Mouse (Mus musculus) mesoderm, embryonic 11.5 days (tissue): ENCODE results near the gene Abhd14b.

Source experiments
- DNase-seq: peaks from one replicate; pipeline ENCODE4 v3.0.0-alpha.2; 2012; ENCODE audit warnings: low read depth, low spot score

Abhd14b gene

GRCm38 (mm10) chr9:106459946-106460345 is 12.7 kb downstream of the Abhd14b start:
- no peak for DNase-seq

DNA sequence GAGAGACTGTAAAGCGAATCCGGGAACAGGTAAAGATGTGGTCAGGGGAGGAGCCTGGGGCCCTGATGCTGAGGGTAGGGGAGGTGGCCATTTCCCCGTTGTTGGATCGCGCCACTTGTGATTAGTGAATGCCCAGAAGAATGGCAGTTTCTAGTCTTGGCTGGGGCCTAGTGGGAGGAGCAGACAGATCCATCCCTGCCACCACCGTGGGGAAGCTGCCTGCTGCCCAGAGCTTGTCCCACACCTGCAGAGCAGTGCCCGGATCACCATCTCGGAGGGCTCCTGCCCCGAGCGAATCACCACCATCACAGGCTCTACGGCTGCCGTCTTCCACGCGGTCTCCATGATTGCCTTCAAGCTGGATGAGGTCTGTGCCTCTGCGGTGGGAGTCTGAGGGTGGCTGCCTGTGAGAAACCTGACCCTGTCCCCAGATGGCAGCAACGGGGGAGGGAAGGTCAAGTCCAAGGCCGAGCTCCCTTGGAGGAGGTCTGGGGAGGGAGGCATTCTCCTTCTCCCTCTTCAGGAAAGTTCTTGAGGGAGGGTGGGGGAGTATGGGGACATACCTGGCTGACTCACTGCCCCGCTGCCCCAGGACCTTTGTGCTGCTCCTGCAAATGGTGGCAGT is 13.3 kb downstream of the Abhd14b start:
- no peak for DNase-seq

GRCm38 (mm10) chr9:106461026-106461415 is 13.8 kb downstream of the Abhd14b start:
- no peak for DNase-seq

- DNase-seq, result no peak
Observed at GRCm38 (mm10) chr9:106461641-106462429, 14.6 kb downstream of the Abhd14b start.

GRCm38 (mm10) chr9:106462430-106462800 is 15.2 kb downstream of the Abhd14b start:
- no peak for DNase-seq

GRCm38 (mm10) chr9:106463122-106464063 is 16.1 kb downstream of the Abhd14b start:
- DNase-seq, result no peak

DNA sequence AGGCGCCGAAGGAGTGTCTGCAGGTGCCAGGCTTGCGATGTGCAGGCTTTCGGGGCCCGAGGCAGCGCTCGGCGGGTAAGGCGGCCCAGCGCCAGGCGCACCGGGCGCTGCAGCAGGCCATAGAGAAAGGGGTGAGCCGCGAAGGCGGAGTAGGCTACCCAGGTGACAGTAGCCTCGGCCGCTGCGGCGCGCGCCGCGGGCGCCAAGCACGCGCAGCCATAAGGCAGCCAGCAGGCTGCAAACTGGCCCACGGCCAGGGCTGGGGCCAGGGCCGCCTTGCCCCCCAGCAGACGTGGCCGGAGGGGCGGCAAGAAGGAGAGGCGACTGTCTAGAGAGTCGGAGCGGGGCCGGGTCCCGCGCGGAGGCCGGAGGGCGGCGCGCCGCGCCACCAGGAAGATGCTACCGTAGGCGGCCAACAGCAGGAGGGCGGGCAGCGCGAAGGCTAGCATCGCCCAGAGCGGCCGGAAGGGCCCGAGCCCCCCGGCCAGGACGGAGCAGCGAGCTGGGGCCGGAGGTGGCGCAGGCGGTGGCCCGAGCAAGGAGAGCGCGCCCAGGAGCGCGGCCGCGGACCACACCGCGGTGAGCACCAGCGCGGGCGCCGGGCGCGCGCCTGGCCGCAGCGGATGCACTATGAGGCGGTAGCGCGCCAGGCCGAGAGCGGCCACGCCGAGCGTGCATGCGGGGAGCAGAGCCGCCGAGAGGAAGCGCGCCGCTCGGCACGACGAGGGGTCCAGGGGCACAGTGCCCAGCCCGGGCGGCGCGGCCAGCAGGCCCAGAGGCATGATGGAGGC is 17.7 kb downstream of the Abhd14b start:
- peak; percentile 75 for DNase-seq

GRCm38 (mm10) chr9:106465571-106466200 is 18.4 kb downstream of the Abhd14b start, which contains the start of gene Gpr62:
Gpr62 (minus strand) TSS chr9:106465938.
- no peak for DNase-seq

- DNase-seq, result no peak
Observed at GRCm38 (mm10) chr9:106466721-106467120, 19.5 kb downstream of the Abhd14b start.

GRCm38 (mm10) chr9:106467746-106468145 is 20.5 kb downstream of the Abhd14b start:
- no peak for DNase-seq

GRCm38 (mm10) chr9:106469317-106469716 is 22.1 kb downstream of the Abhd14b start:
- DNase-seq, result no peak

DNA sequence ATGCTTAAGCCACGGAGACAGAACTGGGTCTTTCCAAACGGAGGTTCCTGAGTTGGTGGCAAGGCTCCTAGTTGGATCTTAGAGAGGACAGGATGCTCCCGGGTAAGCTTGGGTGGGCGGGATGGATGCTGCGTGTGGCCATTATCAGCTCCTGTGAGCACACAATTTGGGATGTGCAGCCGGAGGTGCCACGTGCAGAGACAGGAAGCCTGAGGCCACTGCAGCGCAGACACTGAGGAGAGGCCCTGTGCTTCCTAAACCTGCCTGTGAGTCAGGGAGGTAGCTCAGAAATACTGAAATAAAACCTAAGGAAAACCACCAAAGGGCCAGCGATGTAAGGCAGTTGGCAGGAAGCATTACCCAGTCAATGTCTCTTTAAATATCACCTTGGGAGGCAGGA is 22.5 kb downstream of the Abhd14b start:
- DNase-seq, result no peak

GRCm38 (mm10) chr9:106470991-106471750 is 23.9 kb downstream of the Abhd14b start:
- no peak for DNase-seq

DNA sequence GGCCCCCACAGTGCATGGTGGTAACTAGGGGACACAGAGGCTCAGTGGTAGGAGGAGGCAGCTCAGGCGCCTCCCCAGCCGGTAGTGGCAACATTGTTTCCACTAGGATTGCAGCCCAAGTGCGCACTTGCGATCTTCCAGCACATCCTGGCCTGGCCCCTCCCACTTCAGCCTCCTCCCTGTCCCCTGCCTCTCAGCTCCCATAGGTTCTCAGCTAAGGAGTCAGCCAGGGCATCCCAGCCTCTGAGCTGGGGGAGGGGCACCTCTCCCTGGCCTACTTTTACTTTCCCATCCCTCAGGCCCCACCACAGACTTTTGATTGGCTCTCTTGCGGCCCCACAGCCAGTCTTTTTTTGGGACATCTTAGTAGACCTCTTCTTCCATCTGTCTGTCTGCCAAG is 24.6 kb downstream of the Abhd14b start:
- DNase-seq, result peak; percentile 64

- no peak for DNase-seq
Observed at GRCm38 (mm10) chr9:106472321-106472720, 25.1 kb downstream of the Abhd14b start.

GRCm38 (mm10) chr9:106473081-106473752 is 26.0 kb downstream of the Abhd14b start:
- no peak for DNase-seq

GRCm38 (mm10) chr9:106473753-106474105 is 26.5 kb downstream of the Abhd14b start:
- no peak for DNase-seq

- peak; percentile 86 for DNase-seq
Observed at GRCm38 (mm10) chr9:106474456-106474855, 27.2 kb downstream of the Abhd14b start.

DNA sequence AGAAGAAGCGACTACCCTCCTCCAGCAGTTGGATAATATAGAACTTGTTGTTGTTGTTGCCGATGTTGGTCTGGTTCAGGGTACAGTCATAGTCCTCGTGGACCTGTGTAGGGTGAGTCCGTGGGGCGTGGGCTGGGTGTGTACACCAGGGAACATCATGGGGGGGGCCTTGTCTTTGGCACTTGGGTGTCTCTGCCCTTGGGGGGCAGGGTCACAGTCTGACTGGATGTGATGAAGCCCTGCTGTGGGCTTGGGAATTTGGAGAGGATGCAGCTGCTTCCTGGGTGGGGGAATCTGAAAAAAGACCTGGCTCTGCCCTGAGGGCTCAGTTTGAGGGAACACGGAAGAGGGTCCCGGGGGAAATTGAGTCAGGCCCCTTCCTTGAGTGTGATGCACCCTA is 27.8 kb downstream of the Abhd14b start:
- no peak for DNase-seq

GRCm38 (mm10) chr9:106475663-106476001 is 28.4 kb downstream of the Abhd14b start, which contains the start of gene Rrp9:
Rrp9 (plus strand) TSS chr9:106475963.
- DNase-seq, result no peak
